Mouse (Mus musculus) gastrocnemius, postnatal 14 days (tissue): Measurements from ENCODE around the gene Rufy1. TPM values are rescaled to one million over a fixed set of nuclear protein-coding genes. Genes with fewer than 3 reads are reported as not detected.
A peak's percentile ranks its signal among the peaks of the same experiment; 100 is the strongest.
"Not testable (repeated sequence)": the region's sequence is repeated elsewhere in the genome, so short reads cannot be mapped to it uniquely, and the experiment has no call there.

ENCODE experiments used
- DNase-seq: peaks from one replicate; pipeline ENCODE4 v3.0.0; 2021; ENCODE audit warnings: mixed read lengths
- intact Hi-C: fragments of 180-260 bp; cut with DNase I; formaldehyde crosslinking; loops from one replicate; pipeline ENCODE4 v1.15.1; 2025; ENCODE audit warnings: low total_unique reads
- long read RNA-seq, 2 experiments: library from polyadenylated mRNA; stranded (forward); transcript quantifications; one replicate each; pipeline ENCODE4 v2.0.0; 2021
- total RNA-seq, 2 experiments: library from RNA; stranded (reverse); gene quantifications; 2 replicates each; pipeline ENCODE4 v1.2.3; 2021

The Rufy1 gene
- total RNA-seq = 10 to 100 TPM; 17.4 to 18.2 TPM
- long read RNA-seq, experiment 1, transcript Rufy1-201 (18 exons, 2,688 nt) = major isoform, 30 of 36 reads
- long read RNA-seq, experiment 1, partial matches to known transcripts = 0 of 36 reads
- long read RNA-seq, experiment 1, other reads (novel, unspliced or antisense) = 6 of 36 reads
- long read RNA-seq, experiment 2, transcript Rufy1-201 (18 exons, 2,688 nt) = major isoform, 34 of 41 reads
- long read RNA-seq, experiment 2, partial matches to known transcripts = 5 of 41 reads
- long read RNA-seq, experiment 2, other reads (novel, unspliced or antisense) = 2 of 41 reads

- peak; percentile 86 for DNase-seq
- intact Hi-C loops = no loop called here
Measured at GRCm38 (mm10) chr11:50430277-50431133, at the start of gene Rufy1. Gene Rufy1, minus strand, starts transcription at chr11:50431125.

DNA sequence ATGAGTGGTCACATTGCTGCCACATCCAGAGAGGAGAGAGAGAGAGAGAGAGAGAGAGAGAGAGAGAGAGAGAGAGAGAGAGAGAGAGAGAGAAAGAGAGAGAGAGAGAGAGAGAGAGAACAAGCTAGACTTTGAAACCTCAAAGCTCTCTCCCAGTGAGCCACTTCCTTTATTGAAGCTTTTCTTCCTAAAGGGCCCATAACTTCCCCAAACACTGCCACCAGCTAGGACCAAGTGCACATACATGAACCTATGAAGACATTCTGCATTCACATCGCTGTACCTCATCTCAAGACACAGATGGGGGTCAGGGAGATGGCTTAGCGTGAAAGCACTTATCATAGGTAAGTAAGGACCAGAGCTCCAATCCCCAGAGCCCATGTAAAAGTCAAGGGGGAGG is 47.1 kb upstream of the Rufy1 start:
- DNase-seq = no peak
- intact Hi-C loops = no loop called here

- DNase-seq = no peak
- intact Hi-C loops = no loop called here
Measured at GRCm38 (mm10) chr11:50477486-50478070, 46.7 kb upstream of the Rufy1 start.

DNA sequence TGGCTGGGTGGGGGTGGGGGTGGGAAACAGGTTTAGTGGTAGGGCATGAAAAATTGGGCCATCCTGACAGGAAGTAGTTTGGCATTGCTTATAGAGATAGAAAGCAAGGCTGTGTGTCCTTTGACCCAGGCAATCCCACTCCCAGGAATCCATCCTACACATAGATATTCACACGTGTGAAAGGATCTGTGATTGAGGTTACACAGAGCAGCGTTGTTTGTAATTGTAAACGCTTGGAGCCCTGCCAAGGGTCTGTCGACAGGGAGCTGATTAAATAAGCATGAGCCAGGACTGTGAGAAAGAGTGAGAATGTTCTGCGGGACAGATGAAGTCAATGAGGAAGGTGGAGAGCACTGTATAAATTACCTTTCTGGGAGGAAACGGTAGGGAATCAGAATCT is 46.0 kb upstream of the Rufy1 start:
- no peak for DNase-seq
- intact Hi-C loops = no loop called here

DNA sequence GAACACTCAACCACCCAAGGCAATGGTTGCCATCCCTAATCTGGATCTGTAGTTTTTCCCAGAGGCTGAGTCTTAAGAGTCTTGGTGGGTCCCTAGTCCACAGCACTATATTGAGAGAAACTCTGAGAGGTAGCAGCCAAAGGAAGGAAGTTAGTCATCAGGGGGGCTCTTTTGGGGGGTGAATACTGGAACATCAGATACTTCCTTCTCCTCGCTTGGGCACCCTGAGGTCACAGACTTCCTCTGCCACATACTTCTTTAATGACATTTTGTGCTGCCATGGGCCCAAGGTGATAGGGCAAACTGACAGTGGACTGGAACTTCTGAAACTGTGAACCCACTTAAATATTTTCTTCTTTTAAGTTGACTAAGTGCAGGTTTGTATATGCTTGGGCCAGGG is 43.0 kb upstream of the Rufy1 start:
- DNase-seq = no peak
- intact Hi-C loops = no loop called here

- intact Hi-C loops = no loop called here
- DNase-seq = no peak
Measured at GRCm38 (mm10) chr11:50472161-50472939, 41.4 kb upstream of the Rufy1 start.

GRCm38 (mm10) chr11:50461481-50461880 is 30.6 kb upstream of the Rufy1 start:
- DNase-seq = no peak
- intact Hi-C loops = no loop called here

DNA sequence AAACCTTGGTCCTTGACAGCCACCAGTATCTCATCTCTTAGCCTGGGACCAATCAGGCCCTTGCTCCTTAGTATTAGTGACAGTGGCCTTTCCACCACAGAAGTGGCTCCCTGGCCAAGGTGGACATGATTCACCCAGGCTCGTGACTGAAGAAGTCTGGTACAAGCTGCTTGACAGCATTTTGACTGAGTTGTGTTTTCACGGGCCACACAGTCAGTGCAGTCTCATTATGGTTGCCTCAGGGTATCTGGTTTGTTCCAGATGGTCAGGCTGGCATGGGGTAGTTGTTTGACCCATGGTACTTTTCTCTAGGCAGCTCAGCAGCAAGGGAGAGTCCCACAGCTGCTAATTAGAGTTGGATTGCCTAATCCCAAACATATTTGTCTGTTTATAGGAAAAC is 28.3 kb upstream of the Rufy1 start:
- no peak for DNase-seq
- intact Hi-C loops = loop anchor here (10.0 kb wide), 1 partner anchor 146 kb away; the partner anchor contains the start of gene Adamts2

GRCm38 (mm10) chr11:50457111-50457911 is 26.4 kb upstream of the Rufy1 start:
- DNase-seq = no peak
- intact Hi-C loops = loop anchor here (10.0 kb wide), 1 partner anchor 147 kb away; the partner anchor contains the start of gene Adamts2

GRCm38 (mm10) chr11:50456455-50456854 is 25.5 kb upstream of the Rufy1 start:
- intact Hi-C loops = loop anchor here (10.0 kb wide), 1 partner anchor 148 kb away; the partner anchor contains the start of gene Adamts2
- DNase-seq = no peak

- no peak for DNase-seq
- intact Hi-C loops = loop anchor here (10.0 kb wide), 1 partner anchor 150 kb away; the partner anchor contains the start of gene Adamts2
Measured at GRCm38 (mm10) chr11:50454934-50455333, 24.0 kb upstream of the Rufy1 start.

GRCm38 (mm10) chr11:50450236-50450635 is 19.3 kb upstream of the Rufy1 start:
- intact Hi-C loops = loop anchor here (10.0 kb wide), 1 partner anchor 155 kb away; the partner anchor contains the start of gene Adamts2
- DNase-seq = no peak

DNA sequence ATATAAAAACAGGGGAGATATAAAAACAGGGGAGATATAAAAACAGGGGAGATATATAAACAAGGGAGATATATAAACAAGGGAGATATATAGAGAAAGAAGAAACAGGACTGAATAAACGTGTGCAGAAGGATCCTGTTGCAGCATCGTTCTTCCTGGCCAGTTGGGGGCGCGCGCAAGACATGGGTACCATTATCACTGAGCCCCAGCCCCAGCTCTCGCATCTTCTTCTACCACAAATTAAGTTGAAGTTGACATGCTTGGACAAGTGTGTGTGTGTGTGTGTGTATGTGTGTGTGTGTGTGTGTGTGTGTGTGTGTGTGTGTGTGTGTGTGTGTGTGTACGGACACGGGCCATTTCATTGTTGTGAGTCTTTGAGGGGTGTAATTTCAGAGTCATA is 17.2 kb upstream of the Rufy1 start:
- intact Hi-C loops, DNase-seq: not testable (repeated sequence)

GRCm38 (mm10) chr11:50443259-50444065 is 12.5 kb upstream of the Rufy1 start:
- intact Hi-C loops = loop anchor here (5.0 kb wide), 1 partner anchor 324 kb away; no protein-coding TSS in a partner anchor
- DNase-seq = no peak

DNA sequence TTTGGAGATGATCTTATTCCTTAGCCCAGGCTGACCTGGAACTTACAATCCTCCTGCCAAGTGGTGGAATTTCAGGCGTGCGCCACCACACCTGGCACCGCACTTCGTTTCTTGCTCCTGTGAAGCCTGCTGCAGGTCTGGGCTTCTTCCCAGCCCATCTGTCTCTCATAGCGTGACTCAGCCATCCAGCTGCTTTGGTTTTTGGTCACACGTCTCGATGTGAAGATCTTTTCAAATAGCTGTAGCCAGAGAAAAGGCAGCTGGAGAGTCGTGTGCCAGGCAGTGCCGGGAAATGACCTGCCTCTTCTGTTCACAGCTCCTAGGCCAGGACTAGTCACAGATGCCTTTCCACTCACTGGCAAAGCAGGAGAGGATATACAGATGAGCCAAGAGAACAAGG is 10.7 kb upstream of the Rufy1 start:
- intact Hi-C loops = loop anchor here (5.0 kb wide), 1 partner anchor 326 kb away; no protein-coding TSS in a partner anchor
- peak; percentile 57 for DNase-seq

DNA sequence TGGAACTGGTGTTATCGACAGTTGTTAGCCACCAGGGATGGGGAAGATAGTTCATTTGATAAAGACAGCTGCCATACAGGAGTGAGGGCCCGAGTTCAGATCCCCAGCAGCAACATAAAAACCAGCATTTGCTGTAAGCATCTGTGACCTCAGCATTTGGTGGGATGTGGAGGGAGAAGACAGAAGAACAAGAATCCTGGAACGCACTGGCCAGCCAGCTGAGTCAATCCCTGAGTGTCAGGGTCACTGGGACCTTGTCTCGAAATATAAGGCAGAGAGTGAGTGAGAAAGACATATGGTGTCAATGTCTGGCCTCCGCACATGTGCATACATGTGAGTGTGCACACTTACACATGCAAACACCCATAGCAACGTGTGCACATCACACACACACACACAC is 9.8 kb upstream of the Rufy1 start:
- intact Hi-C loops = loop anchor here (5.0 kb wide), 1 partner anchor 327 kb away; no protein-coding TSS in a partner anchor
- no peak for DNase-seq

DNA sequence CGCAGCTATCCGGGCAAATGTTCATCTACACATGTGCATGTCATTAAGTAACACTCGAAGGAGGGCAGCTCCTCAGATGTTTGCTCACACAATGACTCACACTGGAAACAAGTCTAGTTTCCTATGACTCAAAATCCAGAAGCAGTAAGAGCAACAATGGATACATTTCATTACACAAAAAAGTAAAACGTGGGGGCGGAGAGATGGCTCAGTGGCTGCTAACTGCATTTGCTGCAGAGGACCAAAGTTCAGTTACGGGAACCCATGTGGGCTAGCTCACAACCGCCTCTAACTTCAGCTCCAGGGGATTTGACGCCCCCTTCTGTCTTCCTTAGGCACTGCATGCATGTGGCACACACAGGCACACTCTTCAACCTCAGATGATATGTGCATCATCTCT is 8.9 kb upstream of the Rufy1 start:
- intact Hi-C loops = loop anchor here (5.0 kb wide), 1 partner anchor 327 kb away; no protein-coding TSS in a partner anchor
- peak; percentile 18 for DNase-seq
